Mouse (Mus musculus): ENCODE measurements at regions not wholly inside any gene's neighbourhood (a gene's known extent, or its start where the extent isn't known, plus 50 kb on each side); places are given as distances from the start of the nearest gene placed in this dataset.
A peak's percentile ranks its signal among the peaks of the same experiment; 100 is the strongest.

DNA sequence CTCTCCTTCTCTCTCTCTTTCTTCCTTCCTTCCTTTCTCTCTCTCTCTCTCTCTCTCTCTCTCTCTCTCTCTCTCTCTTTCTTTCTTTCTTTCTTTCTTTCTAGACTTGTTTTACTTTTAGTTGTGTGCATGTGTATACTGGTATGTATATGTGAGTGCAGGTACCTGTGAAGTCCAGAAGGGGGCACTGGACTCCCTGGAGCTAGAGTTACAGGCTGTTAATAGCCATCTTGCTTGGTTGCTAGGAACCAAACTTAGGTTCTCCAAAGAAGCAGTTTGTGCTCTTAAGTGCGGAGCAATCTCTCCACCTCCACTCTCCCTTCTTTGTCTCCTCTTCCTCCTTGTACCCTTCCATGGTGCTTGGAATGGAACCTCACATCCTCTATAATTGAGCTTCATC lies 77.2 kb downstream of the Gm10604 start:
- DNase-seq (ENCODE audit: low spot score in 2 of 2): no peak
- intact Hi-C loops (cut with DNase I): no loop called here

DNA sequence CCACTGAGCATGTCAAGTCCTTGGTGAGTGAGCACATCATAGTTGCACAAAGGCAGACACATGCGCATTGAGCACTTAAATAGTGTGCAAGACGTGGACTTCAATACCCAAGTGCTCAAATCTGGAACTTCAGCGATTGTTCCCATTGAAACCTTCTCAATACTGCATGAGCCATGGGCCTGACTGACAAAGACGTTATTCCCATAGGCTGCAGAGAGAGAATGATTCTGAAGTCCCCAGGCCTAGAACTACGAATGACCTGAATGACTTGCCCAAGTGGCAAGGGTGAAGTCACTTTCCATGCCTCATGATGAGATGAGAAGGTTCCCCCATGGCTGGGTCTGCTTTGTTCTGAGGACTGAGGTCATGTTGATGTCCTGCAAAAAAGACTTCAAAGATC lies 77.7 kb downstream of the Gm10604 start:
- no peak for DNase-seq (ENCODE audit: low spot score in 2 of 2)
- intact Hi-C loops (cut with DNase I): no loop called here

DNA sequence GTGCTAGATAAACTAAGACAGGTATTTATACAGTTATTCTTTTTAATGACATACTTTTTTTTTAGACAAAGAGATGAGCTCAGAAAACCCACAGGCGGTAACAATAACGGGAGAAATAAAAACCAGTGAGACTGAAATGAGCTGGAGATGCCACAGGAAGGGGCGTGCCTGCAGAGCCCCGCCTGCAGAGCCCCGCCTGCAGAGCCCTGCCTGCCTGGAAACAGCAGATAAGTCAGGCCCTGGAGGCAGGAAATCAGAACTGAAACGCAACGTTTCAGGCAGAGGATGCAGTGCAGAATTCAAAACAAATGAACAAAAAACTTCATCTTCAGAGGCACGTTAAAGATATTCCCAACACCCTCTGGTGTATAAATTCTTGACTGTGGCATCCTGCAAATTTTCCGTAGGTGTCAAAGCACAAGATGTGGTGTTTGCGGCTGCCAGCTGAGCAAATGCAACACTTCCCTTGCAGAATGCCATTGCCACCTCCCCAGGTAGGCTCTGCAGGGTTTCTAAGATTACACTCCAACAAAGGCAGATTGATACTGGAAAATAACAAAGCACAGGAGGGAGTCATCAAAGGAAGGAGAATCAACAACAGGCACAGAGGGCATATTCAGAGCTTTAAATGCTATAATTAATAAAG lies 81.0 kb downstream of the Gm10604 start:
- intact Hi-C loops (cut with DNase I): no loop called here
- DNase-seq (ENCODE audit: low spot score in 2 of 2): peak in 1 of 2 experiments; percentile 14

DNA sequence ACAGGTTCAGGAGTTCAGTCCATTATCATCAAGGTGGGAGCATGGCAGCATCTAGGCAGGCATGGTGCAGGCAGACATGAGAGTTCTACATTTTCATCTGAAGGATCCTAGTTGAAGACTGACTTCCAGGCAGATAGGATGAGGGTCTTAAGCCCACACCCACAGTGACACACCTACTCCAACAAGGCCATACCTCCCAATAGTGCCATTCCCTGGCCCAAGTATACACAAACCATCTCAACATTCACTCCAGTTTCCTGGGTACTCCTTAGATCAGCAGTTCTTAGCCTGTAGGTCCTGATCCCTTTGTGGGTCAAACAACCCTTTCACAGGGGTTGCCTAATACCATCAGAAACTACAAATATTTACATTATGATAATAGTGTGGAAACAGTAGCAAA lies 83.8 kb downstream of the Gm10604 start:
- no peak for DNase-seq (ENCODE audit: low spot score in 2 of 2)
- intact Hi-C loops (cut with DNase I): no loop called here

DNA sequence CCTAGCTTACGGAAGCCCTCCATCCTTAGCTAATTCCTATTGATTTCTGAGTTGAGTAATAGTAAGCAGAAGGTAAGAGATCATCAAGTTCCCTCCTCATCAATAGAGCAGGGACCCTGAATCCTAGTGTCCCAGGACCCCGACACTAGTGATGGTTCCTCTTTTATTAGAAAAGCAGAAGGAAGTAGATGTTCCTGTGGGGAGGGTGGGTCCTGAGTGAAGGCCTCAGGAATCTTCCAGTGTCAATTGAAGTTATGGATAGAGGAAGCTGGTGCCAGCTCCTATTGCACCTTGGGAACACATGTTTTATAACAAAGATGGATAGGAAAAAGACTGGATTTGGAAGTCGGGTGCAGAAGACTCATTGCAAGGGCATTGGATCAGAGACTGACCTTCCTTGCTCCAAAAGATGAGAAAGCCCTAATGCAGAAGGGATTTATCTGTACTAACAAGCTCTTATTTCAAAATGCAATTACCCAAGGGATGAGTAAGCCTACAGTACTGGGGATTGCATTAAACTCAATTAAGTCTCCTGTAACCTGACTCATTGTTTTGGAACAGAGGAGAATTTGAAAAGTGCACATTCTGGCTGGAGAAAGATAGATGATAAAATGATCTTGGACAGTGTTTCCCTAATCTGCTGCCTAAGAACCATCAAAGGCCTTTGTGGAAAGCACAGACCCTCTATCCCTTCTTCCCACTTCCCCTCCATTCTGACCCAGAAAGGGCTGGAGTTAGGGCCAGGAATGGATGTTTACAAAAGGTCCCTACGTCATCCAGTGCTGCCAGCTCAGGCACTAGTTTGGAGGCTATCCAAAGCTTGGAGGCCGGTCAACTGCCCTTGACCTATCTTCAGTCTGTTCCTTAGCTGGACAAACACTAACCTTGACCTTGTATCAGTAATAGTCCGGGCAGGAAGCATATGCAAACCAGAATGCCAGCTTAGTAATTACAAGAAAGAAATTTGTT lies 84.9 kb downstream of the Gm10604 start:
- intact Hi-C loops (cut with DNase I): no loop called here
- DNase-seq (ENCODE audit: low spot score in 2 of 2): no peak

DNA sequence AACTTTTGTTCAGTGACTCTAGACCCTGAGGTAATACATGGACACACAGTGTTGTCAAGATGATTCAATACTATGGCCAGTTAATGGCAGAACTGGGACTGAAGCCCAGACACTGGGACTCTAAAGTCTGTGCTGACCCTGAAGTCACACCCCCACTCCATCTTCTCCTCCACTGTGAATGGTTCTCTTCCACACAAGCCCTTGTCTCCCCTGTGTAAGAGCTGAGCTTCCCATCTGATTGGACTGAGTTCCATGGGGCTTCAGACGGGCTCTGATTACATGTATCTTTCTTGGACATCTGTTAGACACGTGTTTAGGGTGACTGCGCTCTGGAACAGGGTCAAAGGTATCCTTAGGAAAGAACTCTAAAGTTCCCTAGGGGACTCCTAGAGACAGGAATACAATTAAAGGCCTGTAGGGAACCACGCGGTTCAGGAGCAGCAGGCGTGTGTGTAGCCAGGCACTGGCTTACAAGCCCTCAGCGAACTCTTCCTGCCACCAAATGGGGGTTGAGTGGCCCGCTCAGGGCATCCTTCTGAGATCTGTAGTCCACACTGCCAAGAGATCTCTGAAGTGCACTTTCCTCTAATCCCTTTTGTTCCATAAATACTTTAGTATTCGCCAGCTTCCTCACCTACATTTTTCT lies 87.4 kb downstream of the Gm10604 start:
- no peak for DNase-seq (ENCODE audit: low spot score in 2 of 2)
- intact Hi-C loops (cut with DNase I): no loop called here

DNA sequence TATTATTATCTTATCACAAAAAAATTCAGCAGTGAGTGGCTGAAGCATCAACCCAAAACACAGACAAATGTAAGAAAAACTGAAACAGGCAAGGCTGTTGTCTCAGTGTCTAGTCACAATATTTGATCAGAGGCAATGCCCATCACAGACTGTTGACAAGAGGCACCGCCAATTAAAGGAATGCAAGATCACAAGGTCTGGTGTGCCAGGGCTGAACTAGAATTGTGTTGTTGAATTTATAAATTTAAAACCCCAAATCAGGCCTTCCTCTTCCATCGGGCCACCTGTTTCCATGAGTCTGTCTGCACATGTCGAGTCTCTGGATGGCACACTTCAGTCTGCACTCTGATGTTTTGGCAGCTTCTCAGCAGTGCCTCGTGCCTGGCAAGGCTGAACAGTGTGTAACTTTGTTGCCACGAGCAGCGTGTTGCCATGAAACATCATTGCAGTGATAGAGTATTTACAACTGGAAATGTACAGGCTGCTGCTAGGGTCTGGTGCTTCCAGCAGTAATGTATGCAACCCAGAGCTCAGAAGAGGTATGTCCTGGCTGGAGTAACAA lies 91.9 kb downstream of the Gm10604 start:
- peak in 1 of 2 experiments; percentile 13 for DNase-seq (ENCODE audit: low spot score in 2 of 2)
- intact Hi-C loops (cut with DNase I): no loop called here

DNA sequence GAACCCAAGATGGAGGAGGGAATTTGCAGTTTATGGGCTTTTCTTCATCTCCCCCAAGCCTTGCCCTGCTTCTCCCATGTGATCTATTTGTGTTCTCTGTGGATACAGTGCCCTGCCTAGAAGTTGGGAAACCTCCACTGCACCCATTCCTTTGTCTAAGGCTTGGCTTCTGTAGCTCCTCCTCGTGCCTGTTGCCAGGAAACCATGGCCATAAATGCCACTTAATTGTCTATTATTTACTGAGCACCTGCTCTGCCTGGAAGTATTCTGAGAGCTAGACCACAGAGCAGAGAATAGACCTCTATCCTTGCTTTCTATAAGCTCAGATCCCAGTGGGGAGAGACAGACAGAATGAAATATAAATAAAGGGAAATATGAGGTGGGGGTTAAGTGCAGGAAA lies 93.7 kb downstream of the Gm10604 start:
- no peak for DNase-seq (ENCODE audit: low spot score in 2 of 2)
- intact Hi-C loops (cut with DNase I): no loop called here

DNA sequence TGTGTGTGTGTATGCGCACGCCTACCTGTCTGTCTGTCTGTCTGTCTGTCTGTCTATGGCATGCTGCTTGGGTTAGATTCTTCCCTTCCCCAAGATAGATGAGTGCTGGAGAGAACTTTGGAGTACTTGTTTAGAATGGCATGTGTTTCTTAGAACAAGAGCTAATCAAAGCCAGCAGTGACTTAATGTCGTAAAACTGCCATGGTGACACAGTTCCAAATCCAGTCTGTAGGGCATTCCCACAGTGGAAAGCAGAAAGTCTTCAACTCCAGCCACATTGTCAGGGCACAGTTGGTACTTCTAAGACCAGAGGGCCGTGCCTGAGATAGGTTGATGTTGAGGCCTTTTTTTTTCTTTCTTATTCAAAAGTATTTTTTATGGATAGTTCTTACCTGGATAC lies 95.6 kb downstream of the Gm10604 start:
- no peak for DNase-seq (ENCODE audit: low spot score in 2 of 2)
- intact Hi-C loops (cut with DNase I): no loop called here

DNA sequence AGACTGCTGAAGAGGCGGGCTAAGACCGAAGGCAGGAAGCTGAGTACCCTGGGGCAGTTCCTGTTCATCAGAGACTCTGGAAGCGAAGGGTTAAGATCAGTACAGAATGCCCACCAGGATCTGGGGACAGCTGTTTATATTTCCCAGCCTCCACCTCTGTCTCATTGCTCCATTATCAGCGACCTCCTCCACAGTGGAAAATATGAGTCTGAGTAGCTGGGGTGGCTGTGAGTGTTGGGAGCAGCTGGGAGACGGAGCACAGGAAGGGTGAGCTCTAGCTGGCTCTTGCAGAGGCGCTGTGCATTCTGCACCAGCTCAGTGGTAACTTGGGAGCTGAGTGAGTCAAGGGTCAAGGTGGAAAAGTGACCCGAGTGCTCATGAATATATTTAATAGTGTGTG lies 96.2 kb downstream of the Gm10604 start:
- intact Hi-C loops (cut with DNase I): no loop called here
- DNase-seq (ENCODE audit: low spot score in 2 of 2): no peak

DNA sequence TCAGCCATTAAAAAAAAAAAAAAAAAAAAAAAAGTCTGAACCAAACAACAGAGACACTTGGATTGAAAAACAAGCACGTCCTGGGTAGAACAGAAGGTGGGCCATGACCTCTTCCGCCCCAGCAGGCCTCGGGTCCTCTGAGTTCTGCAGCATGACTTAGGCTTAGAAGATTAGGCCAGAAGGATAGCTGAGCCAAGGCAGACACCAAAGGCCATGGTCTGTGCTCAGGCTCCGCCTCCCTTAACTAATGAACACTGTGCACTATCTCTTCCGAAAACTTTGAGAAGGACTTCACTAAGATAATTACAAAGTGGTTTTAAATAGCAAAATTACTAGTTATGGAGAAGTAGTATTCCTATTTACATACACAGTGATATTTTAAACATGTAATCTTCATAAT lies 97.8 kb downstream of the Gm10604 start:
- intact Hi-C loops (cut with DNase I): no loop called here
- no peak for DNase-seq (ENCODE audit: low spot score in 2 of 2)

DNA sequence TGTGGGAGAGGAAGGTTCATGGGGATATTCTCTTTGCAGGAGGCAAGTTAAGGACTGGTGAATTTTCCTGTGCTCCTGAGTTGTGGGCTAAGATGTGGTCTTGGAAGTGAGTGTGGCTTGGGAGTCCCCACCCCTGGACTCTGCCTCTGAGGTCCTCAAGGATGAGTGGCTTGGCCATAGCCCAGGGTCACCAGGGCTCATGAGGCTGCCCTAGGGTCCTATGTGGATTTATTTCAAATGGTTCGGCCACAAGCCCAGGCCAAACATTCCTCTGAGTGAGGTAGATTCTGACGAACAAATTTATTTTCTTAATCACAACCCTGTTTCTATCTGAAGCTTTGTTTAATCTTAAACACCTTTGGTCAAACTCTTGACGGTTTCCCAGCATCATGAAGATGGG lies 98.4 kb downstream of the Gm10604 start:
- DNase-seq (ENCODE audit: low spot score in 2 of 2): no peak
- intact Hi-C loops (cut with DNase I): no loop called here

DNA sequence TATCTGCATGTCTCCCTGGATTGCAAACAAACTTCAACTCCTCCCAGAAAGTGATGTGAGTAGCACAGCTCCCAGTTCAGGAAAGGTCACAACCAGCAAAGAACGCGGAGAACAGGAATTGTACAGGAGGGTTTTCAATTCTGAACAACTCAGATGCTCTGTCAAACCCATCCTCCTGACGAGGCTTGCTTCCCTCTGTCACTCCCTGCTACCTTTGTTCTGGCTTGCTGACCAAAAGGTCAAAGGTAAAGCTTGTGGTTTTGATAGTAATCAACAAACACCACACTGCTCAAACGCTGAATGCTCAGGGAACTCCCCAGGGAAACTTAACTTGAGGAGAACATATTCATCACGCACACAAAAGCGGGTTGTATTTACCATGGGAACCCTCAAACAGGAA lies 102.4 kb downstream of the Gm10604 start:
- intact Hi-C loops (cut with DNase I): no loop called here
- no peak for DNase-seq (ENCODE audit: low spot score in 2 of 2)

DNA sequence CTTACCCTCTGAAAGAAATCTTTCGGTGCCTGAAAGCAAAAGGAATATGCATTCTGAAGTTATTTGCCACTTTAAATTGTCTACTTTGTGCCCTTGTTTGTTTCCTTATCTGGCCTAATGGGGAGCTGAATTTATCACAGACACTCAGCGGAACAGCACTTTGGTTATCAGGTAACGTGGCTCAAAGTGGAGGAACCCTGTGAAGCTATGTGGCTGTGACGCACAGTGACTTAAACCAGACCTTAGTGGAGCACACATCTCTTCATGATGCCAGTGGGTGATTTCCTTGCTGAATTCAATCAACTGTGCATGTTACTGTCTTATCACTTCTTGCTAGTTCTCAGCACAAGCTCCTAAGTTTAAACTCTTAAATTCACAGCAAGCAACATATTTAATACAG lies 103.1 kb downstream of the Gm10604 start:
- intact Hi-C loops (cut with DNase I): no loop called here
- DNase-seq (ENCODE audit: low spot score in 2 of 2): no peak

DNA sequence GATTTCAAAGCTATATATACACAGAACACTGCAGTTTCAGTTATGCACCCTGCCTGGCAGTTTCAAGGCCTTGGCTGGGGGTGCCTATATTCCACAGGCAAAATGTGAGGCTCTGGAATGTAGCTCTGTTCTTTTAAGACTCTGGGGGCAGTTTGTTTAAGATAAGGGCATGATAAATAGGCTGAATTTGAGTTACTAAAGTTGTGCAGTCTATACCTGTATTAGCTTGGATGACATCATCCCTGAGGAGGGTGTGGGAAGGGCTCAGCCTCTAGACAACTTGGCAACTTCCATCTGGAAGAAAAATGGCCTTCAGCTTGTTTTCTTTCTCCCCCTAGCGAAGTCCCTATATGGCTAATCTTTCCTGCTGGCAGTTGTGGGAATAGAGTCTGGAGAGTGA lies 105.1 kb downstream of the Gm10604 start:
- no peak for DNase-seq (ENCODE audit: low spot score in 2 of 2)
- intact Hi-C loops (cut with DNase I): no loop called here

DNA sequence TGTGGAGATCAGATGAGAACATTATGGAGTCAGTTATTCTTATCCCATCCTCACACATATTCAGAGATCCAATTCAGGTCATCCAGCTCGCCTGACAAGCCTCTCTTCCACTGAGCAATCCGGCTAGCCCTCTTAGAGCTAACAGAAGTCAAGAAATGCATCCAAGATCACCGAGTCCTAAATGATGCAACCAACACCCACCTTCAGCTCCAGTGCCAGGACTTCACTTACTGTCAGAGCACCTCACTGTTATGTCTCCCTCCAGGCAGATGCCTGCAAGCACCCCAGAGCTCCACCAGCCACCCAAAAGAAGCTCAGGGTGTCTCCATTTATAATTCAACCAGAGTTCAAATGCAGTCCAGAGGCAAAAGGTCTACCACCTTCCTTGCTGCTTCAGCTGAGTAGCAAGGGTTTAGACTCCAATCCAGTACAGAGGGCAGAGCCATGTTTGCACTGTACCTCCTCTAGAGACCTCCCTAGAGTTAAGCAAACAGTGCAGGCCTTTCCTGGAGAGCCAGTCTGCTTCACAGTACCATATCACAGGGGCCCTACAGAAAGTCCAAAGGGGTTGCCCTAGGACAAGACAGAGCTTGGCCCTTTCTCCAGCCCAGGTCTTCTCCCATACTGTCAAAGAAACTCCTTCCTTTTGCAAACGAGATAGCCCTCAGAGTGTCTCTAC lies 106.3 kb downstream of the Gm10604 start:
- intact Hi-C loops (cut with DNase I): no loop called here
- DNase-seq (ENCODE audit: low spot score in 2 of 2): no peak

DNA sequence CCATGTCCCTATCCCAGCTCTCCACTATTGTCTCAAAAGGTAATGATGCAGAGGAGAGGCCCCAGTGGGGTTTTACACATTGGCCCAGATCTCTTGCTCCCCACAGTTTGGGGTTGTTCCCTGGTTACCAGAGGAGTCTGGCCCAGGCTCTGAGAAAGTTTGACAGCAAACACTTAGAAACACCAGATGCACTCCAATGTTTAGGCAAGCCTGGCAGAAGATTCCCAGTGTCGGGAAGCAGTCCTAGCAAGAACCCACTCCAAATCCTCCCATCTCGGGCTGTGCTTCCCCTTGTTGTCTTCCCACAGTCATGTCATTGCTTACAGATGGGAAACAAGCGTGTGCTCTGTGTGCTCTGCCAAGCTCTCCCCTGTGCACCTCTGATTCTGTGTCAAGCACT lies 109.0 kb downstream of the Gm10604 start:
- intact Hi-C loops (cut with DNase I): no loop called here
- no peak for DNase-seq (ENCODE audit: low spot score in 2 of 2)

DNA sequence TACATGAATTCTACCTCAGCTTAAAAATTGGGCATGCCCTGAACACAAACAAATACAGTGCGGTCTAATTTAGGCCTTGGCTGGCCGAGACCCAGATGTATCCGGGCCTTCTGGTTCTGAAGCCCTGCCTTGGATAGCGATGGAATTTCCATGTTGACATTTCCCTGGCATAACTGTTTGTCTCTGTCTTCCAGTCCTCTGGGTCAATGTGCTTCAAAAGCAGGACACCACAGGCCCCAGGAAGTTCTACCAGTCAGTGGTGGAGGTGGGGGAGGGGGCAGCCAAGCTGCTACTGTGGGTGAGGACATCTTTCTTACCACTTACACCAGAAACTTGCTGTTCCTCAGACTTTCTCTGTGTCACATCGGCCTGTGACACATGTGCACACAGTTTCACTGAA lies 111.3 kb downstream of the Gm10604 start:
- no peak for DNase-seq (ENCODE audit: low spot score in 2 of 2)
- intact Hi-C loops (cut with DNase I): no loop called here

DNA sequence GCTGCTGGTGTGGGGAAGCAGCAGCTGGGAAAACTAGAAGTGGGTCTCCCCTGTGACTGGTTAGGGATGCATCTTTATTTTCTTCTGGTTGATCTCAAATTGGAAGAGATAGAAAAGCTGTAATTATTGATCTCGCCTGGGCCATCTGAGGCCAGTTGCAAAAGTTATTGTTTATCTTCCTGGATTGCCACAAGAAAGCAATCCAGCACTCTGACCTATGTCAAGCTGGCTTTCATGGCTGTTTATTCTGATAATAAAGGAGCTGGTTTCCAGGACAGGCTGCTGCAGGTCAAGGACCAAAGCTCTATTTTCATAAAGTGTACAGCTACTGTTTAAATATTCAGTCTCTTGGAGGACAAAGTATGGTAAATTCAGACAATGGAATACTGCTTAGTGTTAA lies 112.5 kb downstream of the Gm10604 start:
- DNase-seq (ENCODE audit: low spot score in 2 of 2): no peak
- intact Hi-C loops (cut with DNase I): no loop called here

Data from left cerebral cortex, postnatal 36 days (tissue).